Mouse (Mus musculus) embryonic facial prominence, embryonic 14.5 days (tissue): Measurements from ENCODE around the gene Dse. TPM values are rescaled to one million over a fixed set of nuclear protein-coding genes. Genes with fewer than 3 reads are reported as not detected.

Source experiments
- ATAC-seq: fragments of 200-750 bp; cut with Nextera tagmentation; 2 replicates; pipeline ENCODE4 v1.8.0; 2017; ENCODE audit warnings: low read depth, moderate number of reproducible peaks, moderate TSS enrichment
- DNase-seq: peaks from one replicate; pipeline ENCODE4 v3.0.0-alpha.2; 2015; ENCODE audit warnings: low spot score
- H3K27ac ChIP-seq: fragments of 300-500 bp; sonication (generic); replicated peaks from 2 replicates; pipeline ENCODE4 v1.5.1; 2014; ENCODE audit warnings: low read depth, mild to moderate bottlenecking, low read length, moderate library complexity
- H3K27me3 ChIP-seq: fragments of 300-500 bp; sonication (generic); replicated peaks from 2 replicates; pipeline ENCODE4 v1.6.1; 2014; ENCODE audit warnings: low read length; ENCODE audit not compliant: control insufficient read depth, insufficient read depth
- H3K36me3 ChIP-seq: fragments of 300-500 bp; sonication (generic); 2 replicates; pipeline ENCODE4 v1.6.1; 2014; ENCODE audit warnings: low read length, mixed read lengths; ENCODE audit not compliant: control insufficient read depth, insufficient read depth
- H3K4me1 ChIP-seq: fragments of 300-500 bp; sonication (generic); 2 replicates; pipeline ENCODE4 v1.6.1; 2014; ENCODE audit warnings: antibody characterized with exemption, low read length; ENCODE audit not compliant: control insufficient read depth, insufficient read depth
- H3K4me2 ChIP-seq: fragments of 300-500 bp; sonication (generic); 2 replicates; pipeline ENCODE4 v1.6.1; 2014; ENCODE audit warnings: low read depth, mild to moderate bottlenecking, low read length, moderate library complexity, mixed read lengths
- H3K4me3 ChIP-seq: fragments of 300-500 bp; sonication (generic); 2 replicates; pipeline ENCODE4 v1.5.1; 2014; ENCODE audit warnings: low read depth, mild to moderate bottlenecking, low read length
- H3K9ac ChIP-seq: fragments of 300-500 bp; sonication (generic); 2 replicates; pipeline ENCODE4 v1.6.1; 2014; ENCODE audit warnings: low read depth, mild to moderate bottlenecking, low read length, moderate library complexity, mixed read lengths
- H3K9me3 ChIP-seq: fragments of 300-500 bp; sonication (generic); 2 replicates; pipeline ENCODE4 v1.6.1; 2016; ENCODE audit warnings: low read length; ENCODE audit not compliant: control insufficient read depth
- WGBS: fragments of 180-500 bp; shearing (Covaris S2); extraction: QIAGEN DNeasy Blood & Tissue Kit; methylation state at CpG from one replicate; pipeline ENCODE4 v1.1.7; 2014; 5-methylcytosine and 5-hydroxymethylcytosine counted together
- polyA plus RNA-seq: library from polyadenylated mRNA; unstranded; fragments of >200 nt; fragmentation: Nextera tagmentation; extraction: Ambion mirVana; gene quantifications from 2 replicates; pipeline ENCODE4 v1.2.1, GENCODE M21; 2014

Gene Dse
- polyA plus RNA-seq, 1 experiment from 2014 or later: 46.7 TPM

GRCm38 (mm10) chr10:34171660-34172059, 35.9 kb downstream of the Dse start:
- DNase-seq (no peak), ATAC-seq (no peak)
- Histone ChIP-seq H3K27me3 (no peaks in the 10 kb centered on the region), H3K4me1 (peaks cover 19% of the 10 kb centered on the region), H3K9ac (no peak overlapping the region), H3K4me3 (no peak overlapping the region), H3K27ac (no peak overlapping the region), H3K4me2 (no peak overlapping the region), H3K9me3 (no peaks in the 10 kb centered on the region), H3K36me3 (no peaks in the 10 kb centered on the region)
- 83% methylated on average over 4 of the region's 4 CpGs for WGBS

GRCm38 (mm10) chr10:34171191-34171590, 36.3 kb downstream of the Dse start:
- WGBS: 94% methylated on average over 3 of the region's 3 CpGs
- ATAC-seq: no peak
- Histone ChIP-seq H3K27me3 (no peaks in the 10 kb centered on the region), H3K4me3 (no peak overlapping the region), H3K4me1 (peaks cover 15% of the 10 kb centered on the region), H3K4me2 (no peak overlapping the region), H3K9me3 (no peaks in the 10 kb centered on the region), H3K36me3 (no peaks in the 10 kb centered on the region), H3K27ac (no peak overlapping the region), H3K9ac (no peak overlapping the region)
- DNase-seq: no peak

GRCm38 (mm10) chr10:34166971-34167370, 40.5 kb downstream of the Dse start:
- Histone ChIP-seq H3K9ac (no peak overlapping the region), H3K9me3 (no peaks in the 10 kb centered on the region), H3K4me3 (no peak overlapping the region), H3K4me1 (no peaks in the 10 kb centered on the region), H3K27ac (no peak overlapping the region), H3K27me3 (no peaks in the 10 kb centered on the region), H3K4me2 (no peak overlapping the region), H3K36me3 (peaks cover 8% of the 10 kb centered on the region)
- no peak for ATAC-seq
- no peak for DNase-seq
- WGBS: 84% methylated on average over 2 of the region's 2 CpGs

- no peak overlapping the region for H3K27ac ChIP-seq
- H3K9me3 ChIP-seq: no peaks in the 10 kb centered on the region
- ATAC-seq (no peak), DNase-seq (no peak)
- WGBS: 74% methylated on average over 12 of the region's 12 CpGs
- peaks cover 43% of the 10 kb centered on the region for H3K36me3 ChIP-seq
- no peaks in the 10 kb centered on the region for H3K27me3 ChIP-seq
- no peak overlapping the region for H3K4me2 ChIP-seq
- no peak overlapping the region for H3K9ac ChIP-seq
- H3K4me3 ChIP-seq: no peak overlapping the region
- no peaks in the 10 kb centered on the region for H3K4me1 ChIP-seq
These were observed 51.5 kb downstream of the Dse start for GRCm38 (mm10) chr10:34155796-34156554.

- no peak overlapping the region for H3K27ac ChIP-seq
- H3K9ac ChIP-seq: no peak overlapping the region
- 65% methylated on average over 3 of the region's 3 CpGs for WGBS
- H3K9me3 ChIP-seq: no peaks in the 10 kb centered on the region
- no peaks in the 10 kb centered on the region for H3K27me3 ChIP-seq
- no peak overlapping the region for H3K4me3 ChIP-seq
- peaks cover 22% of the 10 kb centered on the region for H3K36me3 ChIP-seq
- H3K4me2 ChIP-seq: no peak overlapping the region
- DNase-seq (no peak), ATAC-seq (no peak)
- no peaks in the 10 kb centered on the region for H3K4me1 ChIP-seq
These were observed 55.7 kb downstream of the Dse start for GRCm38 (mm10) chr10:34151827-34152226.

GRCm38 (mm10) chr10:34150454-34150853, 57.1 kb downstream of the Dse start:
- Histone ChIP-seq H3K4me2 (no peak overlapping the region), H3K27ac (no peak overlapping the region), H3K9me3 (no peaks in the 10 kb centered on the region), H3K27me3 (no peaks in the 10 kb centered on the region), H3K4me3 (no peak overlapping the region), H3K9ac (no peak overlapping the region), H3K36me3 (peaks cover 22% of the 10 kb centered on the region), H3K4me1 (no peaks in the 10 kb centered on the region)
- 22% methylated on average over 6 of the region's 6 CpGs for WGBS
- ATAC-seq: no peak
- peak; percentile 59 for DNase-seq

DNA sequence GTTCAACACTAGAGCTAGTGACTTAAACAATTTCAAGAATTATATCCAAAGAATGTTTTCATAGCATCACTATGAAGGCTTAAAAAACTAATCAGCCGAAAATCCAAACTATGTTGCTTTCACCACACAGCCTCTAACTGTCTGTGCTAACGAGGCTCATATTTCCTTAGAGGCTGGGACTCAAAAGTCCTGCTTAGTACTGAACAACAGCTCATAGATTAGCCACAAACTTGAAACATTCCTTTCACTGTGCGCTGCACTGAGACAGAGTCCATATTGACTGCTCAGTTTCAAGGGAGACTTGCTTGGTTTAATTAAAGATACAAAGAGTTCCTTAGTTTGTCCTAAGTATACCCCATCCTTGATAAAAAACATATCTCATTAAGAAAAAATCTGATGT, 57.7 kb downstream of the Dse start:
- 37% methylated on average over 3 of the region's 3 CpGs for WGBS
- Histone ChIP-seq H3K9ac (no peak overlapping the region), H3K27me3 (no peaks in the 10 kb centered on the region), H3K9me3 (no peaks in the 10 kb centered on the region), H3K4me3 (no peak overlapping the region), H3K4me2 (no peak overlapping the region), H3K27ac (no peak overlapping the region), H3K36me3 (peaks cover 22% of the 10 kb centered on the region), H3K4me1 (no peaks in the 10 kb centered on the region)
- peak; percentile 60; the same call in 1 of the 2 replicates for ATAC-seq
- peak; percentile 52 for DNase-seq

DNA sequence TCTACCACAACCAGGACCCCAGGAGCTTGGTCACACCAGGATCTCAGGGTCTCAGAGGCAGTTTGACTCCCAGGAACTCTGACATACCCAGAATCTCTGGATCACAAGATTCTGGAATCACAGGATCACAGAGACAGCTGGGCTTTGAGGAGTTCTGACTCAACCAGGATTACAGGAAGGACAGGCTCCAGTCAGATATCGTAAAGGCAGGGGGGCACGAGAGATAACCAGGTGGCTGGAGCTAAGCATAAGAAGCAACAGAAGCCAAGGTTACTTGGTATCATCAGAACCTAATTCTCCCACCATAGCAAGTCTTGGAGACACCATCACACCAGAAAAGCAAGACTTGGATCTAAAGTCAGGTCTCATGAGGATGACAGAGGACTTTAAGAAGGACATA, 65.8 kb downstream of the Dse start:
- 89% methylated on average over 2 of the region's 2 CpGs for WGBS

GRCm38 (mm10) chr10:34139768-34140167, 67.7 kb downstream of the Dse start:
- H3K27ac ChIP-seq: no peak overlapping the region
- no peaks in the 10 kb centered on the region for H3K36me3 ChIP-seq
- H3K4me1 ChIP-seq: no peaks in the 10 kb centered on the region
- no peaks in the 10 kb centered on the region for H3K27me3 ChIP-seq
- H3K4me2 ChIP-seq: no peak overlapping the region
- H3K4me3 ChIP-seq: no peak overlapping the region
- 50% methylated on average over 4 of the region's 4 CpGs for WGBS
- ATAC-seq (no peak), DNase-seq (no peak)
- H3K9me3 ChIP-seq: peaks cover 7% of the 10 kb centered on the region; the same call in 1 of the 2 replicates
- H3K9ac ChIP-seq: no peak overlapping the region

More for the DNA sequence above, 65.8 kb downstream of the Dse start:
- peaks cover 7% of the 10 kb centered on the region; the same call in 1 of the 2 replicates for H3K9me3 ChIP-seq
- H3K4me3 ChIP-seq: no peak overlapping the region
- H3K36me3 ChIP-seq: no peaks in the 10 kb centered on the region
- DNase-seq (no peak), ATAC-seq (no peak)
- no peak overlapping the region for H3K27ac ChIP-seq
- no peak overlapping the region for H3K4me2 ChIP-seq
- H3K9ac ChIP-seq: no peak overlapping the region
- H3K27me3 ChIP-seq: no peaks in the 10 kb centered on the region
- H3K4me1 ChIP-seq: no peaks in the 10 kb centered on the region
